Mouse (Mus musculus) C2C12 (cell line): Measurements from ENCODE around the gene Nav2.

Experiments
- CEBPB ChIP-seq: IDR thresholded peaks from one replicate; pipeline ENCODE4 v1.6.1; 2011; ENCODE audit warnings: low read depth, mild to moderate bottlenecking, control low read depth, moderate library complexity
- CTCF ChIP-seq: IDR thresholded peaks from one replicate; pipeline ENCODE4 v1.5.1; 2011; ENCODE audit not compliant: control insufficient read depth, insufficient read depth, insufficient read length
- MYOD1 ChIP-seq: IDR thresholded peaks from one replicate; pipeline ENCODE4 v1.6.1; 2011; ENCODE audit warnings: low read depth; ENCODE audit not compliant: control insufficient read depth, insufficient read length
- MYOG ChIP-seq: IDR thresholded peaks from one replicate; pipeline ENCODE4 v1.6.1; 2011; ENCODE audit not compliant: control insufficient read depth, insufficient read length; ENCODE audit errors: extremely low read depth
- USF1 ChIP-seq: IDR thresholded peaks from one replicate; pipeline ENCODE4 v1.6.1; 2011; ENCODE audit warnings: low read depth, mild to moderate bottlenecking, control low read depth, moderate library complexity

DNA sequence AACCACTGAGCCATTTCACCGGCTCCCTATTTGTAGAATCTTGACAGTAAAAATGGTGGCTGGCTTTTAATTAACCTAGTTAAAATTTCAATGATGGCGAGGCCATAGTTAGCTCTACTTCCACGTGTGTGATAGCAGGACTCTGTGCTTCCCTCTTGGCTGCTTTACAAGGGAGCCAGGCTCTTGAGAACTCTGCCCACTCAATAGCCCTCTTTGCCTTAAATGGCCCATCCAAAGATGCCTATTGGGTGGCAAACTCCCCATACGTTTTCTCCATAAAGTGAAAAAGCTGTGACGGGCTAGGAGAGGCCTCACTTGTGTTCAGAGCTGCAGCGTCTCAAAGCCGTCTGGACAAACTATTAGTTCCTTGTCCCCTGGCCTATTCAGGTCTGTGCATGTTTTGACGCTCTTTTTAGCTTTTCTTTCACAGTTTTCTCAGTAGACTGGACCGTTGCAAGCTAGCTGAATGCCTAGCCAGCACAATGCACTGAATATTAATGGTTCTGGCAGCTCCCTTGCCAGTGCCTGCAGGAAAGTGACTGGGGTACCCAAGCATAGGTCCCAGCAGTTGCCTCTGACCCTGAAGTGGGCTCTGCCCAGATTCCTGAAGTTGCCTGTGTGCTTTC lies 453.1 kb downstream of the Nav2 start:
- TF ChIP-seq CTCF = no peak
- no peak for TF ChIP-seq MYOD1
- TF ChIP-seq USF1 = no peak
- TF ChIP-seq CEBPB = no peak
- TF ChIP-seq MYOG = no peak
